19 mouse cellular contexts compared by ENCODE assay signal in the genomic region with DNA sequence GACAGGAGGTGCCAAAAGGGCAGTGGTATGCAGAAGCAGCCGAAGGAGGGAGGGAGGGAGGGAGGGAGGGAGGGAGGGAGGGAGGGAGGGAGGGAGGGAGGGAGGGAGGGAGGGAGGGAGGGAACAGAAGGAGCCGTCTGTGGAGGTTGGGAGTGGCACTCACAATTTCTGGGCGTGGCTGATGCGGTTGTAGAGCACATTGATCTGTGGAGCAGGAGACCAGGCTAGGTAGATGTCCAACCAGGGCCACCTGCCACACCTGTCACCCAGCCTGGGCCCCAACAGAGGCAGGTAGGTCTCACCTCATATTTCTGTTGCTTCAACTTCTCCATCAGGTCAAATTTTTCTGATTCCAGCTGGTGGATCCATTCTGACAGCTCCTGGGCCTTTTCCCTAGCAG. TPM values are rescaled to one million over a fixed set of nuclear protein-coding genes. Genes with fewer than 3 reads are reported as not detected.
"Had no signal": no experiment of that assay in that cellular context is flagged by ENCODE, and none has a peak within 500 bp of the region (broad histone marks: within the 10 kb centered on the region; RNA-seq: fewer than 3 reads in every experiment).

No protein-coding gene starts in this region.

- H3K4me2 ChIP-seq: kidney, embryonic 15.5 days; limb, embryonic 13.5 days; liver, embryonic 15.5 days; midbrain, embryonic 13.5 days had no signal

- DNase-seq: kidney, adult 11 months; kidney, adult 8-10 months; kidney, postnatal 10 days; kidney, postnatal 4 days; lung, adult 2 months; lung, postnatal 14 days; lung, postnatal 4 days; thymus, adult 18-20 months; thymus, postnatal 36 days had no signal

- H3K27me3 ChIP-seq: kidney, embryonic 15.5 days; limb, embryonic 13.5 days; liver, embryonic 15.5 days had no signal

- H3K27ac ChIP-seq: kidney, embryonic 15.5 days; limb, embryonic 10.5 days; limb, embryonic 13.5 days; liver, embryonic 15.5 days; midbrain, embryonic 10.5 days; midbrain, embryonic 13.5 days had no signal

- H3K9ac ChIP-seq: kidney, embryonic 15.5 days; limb, embryonic 13.5 days; liver, embryonic 15.5 days; midbrain, embryonic 13.5 days had no signal

- H3K36me3 ChIP-seq: kidney, embryonic 15.5 days; limb, embryonic 10.5 days; limb, embryonic 13.5 days; liver, embryonic 15.5 days; midbrain, embryonic 10.5 days; midbrain, embryonic 13.5 days had no signal

- H3K9me3 ChIP-seq: kidney, embryonic 15.5 days; limb, embryonic 10.5 days; limb, embryonic 13.5 days; liver, embryonic 15.5 days; midbrain, embryonic 10.5 days; midbrain, embryonic 13.5 days had no signal

- H3K4me3 ChIP-seq: kidney, embryonic 15.5 days; limb, embryonic 10.5 days; limb, embryonic 13.5 days; liver, embryonic 15.5 days; midbrain, embryonic 10.5 days; midbrain, embryonic 13.5 days had no signal

- ATAC-seq: midbrain, embryonic 13.5 days; midbrain, embryonic 16.5 days had no signal

RNA-seq across cellular contexts. Expression of a gene that starts 9.0 kb away (rescaled TPM):
- total RNA-seq: monocyte, adult 5-6 weeks had no signal

RNA-seq across cellular contexts. Expression of a gene that starts 16.8 kb away (rescaled TPM):
- total RNA-seq: liver, adult 2 months had no signal

RNA-seq across cellular contexts. Expression of a gene that starts 40.1 kb away (rescaled TPM):
- total RNA-seq: liver, adult 2 months; megakaryocyte progenitor cell, adult 5-6 weeks; monocyte, adult 5-6 weeks had no signal
- polyA plus RNA-seq: liver, adult 2 months had no signal
